Mouse (Mus musculus): Measurements from ENCODE around the gene Olfr1294. TPM values are rescaled to one million over a fixed set of nuclear protein-coding genes. Genes with fewer than 3 reads are reported as not detected.

Gene Olfr1294
- not detected in 2 replicates for polyA plus RNA-seq (2015; fragmentation: Nextera tagmentation; extraction: Ambion mirVana)

DNA sequence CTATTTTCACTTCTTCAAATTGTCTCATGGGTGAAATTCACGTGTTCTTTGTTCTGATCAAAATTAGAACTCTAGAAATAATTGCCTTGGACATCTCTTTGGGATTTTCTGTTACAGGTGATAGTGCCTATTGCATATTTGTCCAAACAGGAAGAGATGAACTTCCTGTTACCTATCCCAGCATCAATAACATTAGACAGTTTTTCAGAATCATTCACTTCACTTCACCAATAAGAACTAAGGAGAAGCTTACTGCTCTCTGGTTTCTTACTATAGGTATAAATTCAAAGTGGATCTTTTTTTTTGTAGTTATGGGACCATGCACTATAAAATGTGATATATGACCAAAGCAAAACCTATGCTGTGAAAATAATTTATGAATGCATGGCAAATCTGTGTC lies at the start of gene Olfr1294:
Gene Olfr1294, minus strand, starts transcription at position 101 of the 400 bp plus-strand sequence.
- Histone ChIP-seq H3K27me3 (no peaks in the 10 kb centered on the region), H3K4me1 (replicated peaks) (no peaks in the 10 kb centered on the region), H3K4me2 (no peak within 1 kb of the TSS), H3K9me3 (replicated peaks) (no peaks in the 10 kb centered on the region), H3K27ac (replicated peaks) (no peak within 1 kb of the TSS), H3K4me3 (replicated peaks) (no peak within 1 kb of the TSS), H3K36me3 (replicated peaks) (no peaks in the 10 kb centered on the region), H3K9ac (no peak within 1 kb of the TSS)
- 24% methylated on average over 1 of the region's 1 CpGs for WGBS (ENCODE audit: insufficient replicate concordance)
- no peak for ATAC-seq (ENCODE audit: insufficient read depth)

DNA sequence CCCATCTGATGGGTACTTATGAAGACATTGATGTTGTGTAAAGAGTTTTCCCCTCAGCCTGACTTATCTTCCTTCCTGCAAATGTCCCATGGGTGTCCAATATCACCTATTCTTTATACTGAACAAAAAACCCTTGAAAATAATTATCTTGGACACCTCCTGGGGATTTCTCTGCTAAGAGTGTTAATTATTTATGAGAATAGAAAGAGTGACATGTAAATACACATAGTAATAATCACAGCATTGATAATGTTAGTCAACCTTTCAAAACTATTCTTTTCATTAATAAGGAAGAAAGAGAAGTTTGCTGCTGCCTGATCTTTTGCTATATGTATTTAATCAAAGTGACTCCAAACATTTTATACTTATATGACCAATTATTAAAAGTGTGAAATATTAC lies 29.5 kb upstream of the Olfr1294 start, which contains the start of gene Olfr1295:
Gene Olfr1295, minus strand, starts transcription at position 101 of the 400 bp plus-strand sequence.
- Histone ChIP-seq H3K36me3 (replicated peaks) (no peaks in the 10 kb centered on the region), H3K4me1 (replicated peaks) (no peaks in the 10 kb centered on the region), H3K4me3 (replicated peaks) (no peak within 1 kb of the TSS), H3K27ac (replicated peaks) (no peak within 1 kb of the TSS), H3K9me3 (replicated peaks) (no peaks in the 10 kb centered on the region), H3K9ac (no peak within 1 kb of the TSS), H3K4me2 (no peak within 1 kb of the TSS), H3K27me3 (no peaks in the 10 kb centered on the region)
- ATAC-seq (ENCODE audit: insufficient read depth) = no peak

- Histone ChIP-seq H3K27me3 (no peaks in the 10 kb centered on the region), H3K4me1 (replicated peaks) (no peaks in the 10 kb centered on the region), H3K9me3 (replicated peaks) (0 out of 2 replicates have a peak, but pooled peaks cover 3% of the 10 kb centered on the region), H3K4me3 (replicated peaks) (no peak within 1 kb of the TSS), H3K9ac (no peak within 1 kb of the TSS), H3K4me2 (no peak within 1 kb of the TSS), H3K36me3 (replicated peaks) (no peaks in the 10 kb centered on the region), H3K27ac (replicated peaks) (no peak within 1 kb of the TSS)
- WGBS (ENCODE audit: insufficient replicate concordance) = 55% methylated on average over 1 of the region's 1 CpGs
- ATAC-seq (ENCODE audit: insufficient read depth) = no peak
Observed at GRCm38 (mm10) chr2:111524903-111525302, 15.2 kb downstream of the Olfr1294 start, which contains the start of gene Olfr1293-ps. Olfr1293-ps (plus strand) TSS chr2:111525203.

- WGBS (ENCODE audit: insufficient replicate concordance) = 64% methylated on average over 10 of the region's 10 CpGs
- H3K9ac ChIP-seq = no peak overlapping the region
- H3K9me3 ChIP-seq (replicated peaks) = no peaks in the 10 kb centered on the region
- no peak overlapping the region for H3K4me3 ChIP-seq (replicated peaks)
- H3K27ac ChIP-seq (replicated peaks) = no peak overlapping the region
- no peaks in the 10 kb centered on the region for H3K36me3 ChIP-seq (replicated peaks)
- no peaks in the 10 kb centered on the region for H3K4me1 ChIP-seq (replicated peaks)
- H3K4me2 ChIP-seq = no peak overlapping the region
- ATAC-seq (ENCODE audit: insufficient read depth) = no peak
- H3K27me3 ChIP-seq = no peaks in the 10 kb centered on the region
Observed at GRCm38 (mm10) chr2:111517451-111517850, 22.6 kb downstream of the Olfr1294 start.

GRCm38 (mm10) chr2:111496880-111497279 lies 43.2 kb downstream of the Olfr1294 start, which contains the start of gene Olfr1291-ps1:
Olfr1291-ps1 (plus strand) TSS chr2:111497180.
- Histone ChIP-seq H3K9me3 (replicated peaks) (no peaks in the 10 kb centered on the region), H3K9ac (no peak within 1 kb of the TSS), H3K27ac (replicated peaks) (no peak within 1 kb of the TSS), H3K36me3 (replicated peaks) (no peaks in the 10 kb centered on the region), H3K4me1 (replicated peaks) (no peaks in the 10 kb centered on the region), H3K4me2 (no peak within 1 kb of the TSS), H3K4me3 (replicated peaks) (no peak within 1 kb of the TSS), H3K27me3 (no peaks in the 10 kb centered on the region)
- no peak for ATAC-seq (ENCODE audit: insufficient read depth)
- WGBS (ENCODE audit: insufficient replicate concordance) = 72% methylated on average over 3 of the region's 3 CpGs

DNA sequence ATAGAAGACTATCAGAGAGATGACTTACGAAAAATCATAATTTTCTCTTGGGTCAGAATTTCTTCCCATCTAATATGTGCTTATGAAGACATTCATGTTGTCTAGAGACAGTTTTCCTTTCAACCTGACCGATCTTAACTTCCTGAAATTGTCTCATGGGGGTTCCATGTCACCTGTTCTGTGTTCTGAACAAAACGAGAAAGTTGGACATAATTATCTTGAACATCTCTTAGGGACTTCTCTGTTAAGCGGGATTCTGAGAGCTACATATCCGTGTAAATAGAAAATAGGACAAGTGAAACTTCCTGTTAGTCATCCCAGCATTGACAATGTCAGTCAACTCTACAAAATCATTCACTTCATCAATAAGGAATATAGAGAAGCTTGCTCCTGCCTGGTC lies 46.4 kb downstream of the Olfr1294 start, which contains the start of gene Olfr1290:
Gene Olfr1290, minus strand, starts transcription at position 101 of the 400 bp plus-strand sequence.
- Histone ChIP-seq H3K27me3 (no peaks in the 10 kb centered on the region), H3K4me2 (no peak within 1 kb of the TSS), H3K4me3 (replicated peaks) (no peak within 1 kb of the TSS), H3K9ac (no peak within 1 kb of the TSS), H3K4me1 (replicated peaks) (no peaks in the 10 kb centered on the region), H3K9me3 (replicated peaks) (no peaks in the 10 kb centered on the region), H3K27ac (replicated peaks) (no peak within 1 kb of the TSS), H3K36me3 (replicated peaks) (no peaks in the 10 kb centered on the region)
- 54% methylated on average over 5 of the region's 5 CpGs for WGBS (ENCODE audit: insufficient replicate concordance)
- ATAC-seq (ENCODE audit: insufficient read depth) = no peak

Other genes with a start within 250 kb of the Olfr1294 start
- gene Olfr1279, start 239.7 kb downstream of the Olfr1294 start, polyA plus RNA-seq (2015; fragmentation: Nextera tagmentation; extraction: Ambion mirVana) = not detected in 2 replicates
- gene Olfr1280, start 226.3 kb downstream of the Olfr1294 start, polyA plus RNA-seq (2015; fragmentation: Nextera tagmentation; extraction: Ambion mirVana) = not detected in 2 replicates
- gene Olfr1281, start 213.8 kb downstream of the Olfr1294 start, polyA plus RNA-seq (2015; fragmentation: Nextera tagmentation; extraction: Ambion mirVana) = not detected in 2 replicates
- gene Olfr1282, start 204.2 kb downstream of the Olfr1294 start, polyA plus RNA-seq (2015; fragmentation: Nextera tagmentation; extraction: Ambion mirVana) = not detected in 2 replicates
- gene Olfr1283, start 173.5 kb downstream of the Olfr1294 start, polyA plus RNA-seq (2015; fragmentation: Nextera tagmentation; extraction: Ambion mirVana) = not detected in 2 replicates
- not detected in 2 replicates for gene Olfr1284, start 164.8 kb downstream of the Olfr1294 start, polyA plus RNA-seq (2015; fragmentation: Nextera tagmentation; extraction: Ambion mirVana)
- gene Olfr1286, start 117.2 kb downstream of the Olfr1294 start, polyA plus RNA-seq (2015; fragmentation: Nextera tagmentation; extraction: Ambion mirVana) = not detected in 2 replicates
- not detected in 2 replicates for gene Olfr1287, start 91.1 kb downstream of the Olfr1294 start, polyA plus RNA-seq (2015; fragmentation: Nextera tagmentation; extraction: Ambion mirVana)
- gene Olfr1288, start 66.2 kb downstream of the Olfr1294 start, polyA plus RNA-seq (2015; fragmentation: Nextera tagmentation; extraction: Ambion mirVana) = not detected in 2 replicates
- not detected in 2 replicates for gene Olfr1289, start 59.5 kb downstream of the Olfr1294 start, polyA plus RNA-seq (2015; fragmentation: Nextera tagmentation; extraction: Ambion mirVana)
- not detected in 2 replicates for gene Olfr1290, start 46.5 kb downstream of the Olfr1294 start, polyA plus RNA-seq (2015; fragmentation: Nextera tagmentation; extraction: Ambion mirVana)
- not detected in 2 replicates for gene Olfr1291-ps1, start 43.1 kb downstream of the Olfr1294 start, polyA plus RNA-seq (2015; fragmentation: Nextera tagmentation; extraction: Ambion mirVana)
- gene Olfr1293-ps, start 15.1 kb downstream of the Olfr1294 start, polyA plus RNA-seq (2015; fragmentation: Nextera tagmentation; extraction: Ambion mirVana) = not detected in 2 replicates
- not detected in 2 replicates for gene Olfr1295, start 29.4 kb upstream of the Olfr1294 start, polyA plus RNA-seq (2015; fragmentation: Nextera tagmentation; extraction: Ambion mirVana)
- not detected in 2 replicates for gene Olfr1297, start 86.2 kb upstream of the Olfr1294 start, polyA plus RNA-seq (2015; fragmentation: Nextera tagmentation; extraction: Ambion mirVana)
- gene Olfr1298, start 108.9 kb upstream of the Olfr1294 start, polyA plus RNA-seq (2015; fragmentation: Nextera tagmentation; extraction: Ambion mirVana) = not detected in 2 replicates
- not detected in 2 replicates for gene Olfr1299, start 121.1 kb upstream of the Olfr1294 start, polyA plus RNA-seq (2015; fragmentation: Nextera tagmentation; extraction: Ambion mirVana)
- not detected in 2 replicates for gene Olfr1301, start 210.7 kb upstream of the Olfr1294 start, polyA plus RNA-seq (2015; fragmentation: Nextera tagmentation; extraction: Ambion mirVana)
- not detected in 2 replicates for gene Olfr1302, start 237.1 kb upstream of the Olfr1294 start, polyA plus RNA-seq (2015; fragmentation: Nextera tagmentation; extraction: Ambion mirVana)

Data from liver, embryonic 15.5 days (tissue).